Mouse (Mus musculus) activated CD4-positive, CD25-positive, alpha-beta regulatory T cell, adult 9 weeks (primary cell): Measurements from ENCODE around the gene Ralbp1. TPM values are rescaled to one million over a fixed set of nuclear protein-coding genes. Genes with fewer than 3 reads are reported as not detected.

Experiments used
- polyA plus RNA-seq: library from polyadenylated mRNA; unstranded; fragments of 100-300 nt; shearing (Covaris generic); gene quantifications from one replicate; pipeline ENCODE4 v1.2.1, GENCODE M21; 2017

Ralbp1 gene
- polyA plus RNA-seq, result 76.3 TPM

GRCm38 (mm10) chr17:65885697-65886529, at the start of gene Ralbp1:
Gene Ralbp1 (minus strand): TSS chr17:65885798.

Other genes starting within 250 kb of the Ralbp1 start
- not detected for gene Txndc2, start 243.6 kb downstream of the Ralbp1 start, polyA plus RNA-seq
- gene Rab31, start 113.0 kb downstream of the Ralbp1 start, polyA plus RNA-seq, result 3.6 TPM
- 23.9 TPM for gene Ppp4r1, start 103.2 kb downstream of the Ralbp1 start, polyA plus RNA-seq
- 68.8 TPM for gene Twsg1, start 65.4 kb upstream of the Ralbp1 start, polyA plus RNA-seq
- gene Ankrd12, start 191.3 kb upstream of the Ralbp1 start, polyA plus RNA-seq, result 188 TPM
- gene Ndufv2, start 215.8 kb upstream of the Ralbp1 start, polyA plus RNA-seq, result 257 TPM
- gene Washc1, start 225.7 kb upstream of the Ralbp1 start, polyA plus RNA-seq, result 11.6 TPM
- 30.8 TPM for gene Ddx11, start 237.7 kb upstream of the Ralbp1 start, polyA plus RNA-seq